Mouse (Mus musculus) heart, postnatal 0 days (tissue): ENCODE data around the gene Antxr1. TPM values are rescaled to one million over a fixed set of nuclear protein-coding genes. Genes with fewer than 3 reads are reported as not detected.
A peak's percentile ranks its signal among the peaks of the same experiment; 100 is the strongest.

Experiments used
- ATAC-seq: fragments of 200-750 bp; cut with Nextera tagmentation; 2 replicates; pipeline ENCODE4 v1.8.0; 2017; ENCODE audit warnings: low read depth, moderate number of reproducible peaks, moderate library complexity; ENCODE audit not compliant: insufficient read depth
- DNase-seq: peaks from one replicate; pipeline ENCODE4 v3.0.0-alpha.2; 2016; ENCODE audit warnings: low spot score
- H3K27ac ChIP-seq: fragments of 300-500 bp; sonication (generic); 2 replicates; pipeline ENCODE4 v1.5.1; 2014; ENCODE audit warnings: low read depth, mild to moderate bottlenecking
- H3K27me3 ChIP-seq: fragments of 300-500 bp; sonication (generic); 2 replicates; pipeline ENCODE4 v1.6.1; 2014; ENCODE audit warnings: low read length, mixed read lengths; ENCODE audit not compliant: control insufficient read depth, insufficient read depth
- H3K36me3 ChIP-seq: fragments of 300-500 bp; sonication (generic); replicated peaks from 2 replicates; pipeline ENCODE4 v1.6.1; 2014; ENCODE audit warnings: low read length, mixed read lengths; ENCODE audit not compliant: control insufficient read depth, insufficient read depth
- H3K4me1 ChIP-seq: fragments of 300-500 bp; sonication (generic); 2 replicates; pipeline ENCODE4 v1.6.1; 2014; ENCODE audit warnings: antibody characterized with exemption; ENCODE audit not compliant: control insufficient read depth, insufficient read depth
- H3K4me2 ChIP-seq: fragments of 300-500 bp; sonication (generic); 2 replicates; pipeline ENCODE4 v1.6.1; 2014; ENCODE audit warnings: low read depth, mild to moderate bottlenecking, low read length, moderate library complexity
- H3K4me3 ChIP-seq: fragments of 300-500 bp; sonication (generic); 2 replicates; pipeline ENCODE4 v1.5.1; 2014; ENCODE audit warnings: low read depth, low read length
- H3K9ac ChIP-seq: fragments of 300-500 bp; sonication (generic); replicated peaks from 2 replicates; pipeline ENCODE4 v1.6.1; 2014; ENCODE audit warnings: low read depth, low read length, mixed read lengths
- H3K9me3 ChIP-seq: fragments of 300-500 bp; sonication (generic); replicated peaks from 2 replicates; pipeline ENCODE4 v1.6.1; 2016; ENCODE audit warnings: low read length; ENCODE audit not compliant: control insufficient read depth
- CTCF ChIP-seq: IDR thresholded peaks from 2 replicates; pipeline ENCODE4 v1.5.1; 2016; ENCODE audit warnings: antibody characterized with exemption, control low read depth, low read depth
- EP300 ChIP-seq: IDR thresholded peaks from 2 replicates; pipeline ENCODE4 v1.6.1; 2016; ENCODE audit warnings: antibody characterized with exemption, low read depth
- WGBS: fragments of 180-500 bp; shearing (Covaris S2); extraction: QIAGEN DNeasy Blood & Tissue Kit; methylation state at CpG from one replicate; pipeline ENCODE4 v1.1.7; 2014; 5-methylcytosine and 5-hydroxymethylcytosine counted together
- polyA plus RNA-seq: library from polyadenylated mRNA; unstranded; fragments of >200 nt; fragmentation: Nextera tagmentation; extraction: Ambion mirVana; gene quantifications from 2 replicates; pipeline ENCODE4 v1.2.1, GENCODE M21; 2015
- total RNA-seq: library from RNA; depleted of rRNA; stranded (reverse); fragments of >200 nt; gene quantifications from 2 replicates; pipeline ENCODE4 v1.2.3, GENCODE M21; 2014; ENCODE audit warnings: low replicate concordance

The Antxr1 gene
- total and polyA plus RNA-seq, 2 experiments from 2014 or later, result 2.6 to 18.7 TPM

GRCm38 (mm10) chr6:87230041-87230440 is 105.6 kb downstream of the Antxr1 start:
- TF ChIP-seq CTCF (no peak), EP300 (no peak)
- Histone ChIP-seq H3K4me2 (no peak overlapping the region), H3K27ac (no peak overlapping the region), H3K27me3 (no peaks in the 10 kb centered on the region), H3K4me3 (no peak overlapping the region), H3K4me1 (no peaks in the 10 kb centered on the region), H3K36me3 (no peaks in the 10 kb centered on the region), H3K9me3 (0 out of 2 replicates have a peak, but pooled peaks cover 8% of the 10 kb centered on the region), H3K9ac (no peak overlapping the region)
- DNase-seq (no peak), ATAC-seq (no peak)
- WGBS, result 92% methylated on average over 2 of the region's 2 CpGs

GRCm38 (mm10) chr6:87227940-87228339 is 107.7 kb downstream of the Antxr1 start:
- H3K4me1 ChIP-seq, result no peaks in the 10 kb centered on the region
- 54% methylated on average over 10 of the region's 10 CpGs for WGBS
- H3K27ac ChIP-seq, result no peak overlapping the region
- no peak for DNase-seq
- ATAC-seq, result no peak
- H3K4me3 ChIP-seq, result no peak overlapping the region
- no peaks in the 10 kb centered on the region for H3K36me3 ChIP-seq
- H3K9me3 ChIP-seq, result 0 out of 2 replicates have a peak, but pooled peaks cover 8% of the 10 kb centered on the region
- no peak overlapping the region for H3K9ac ChIP-seq
- TF ChIP-seq EP300, result no peak
- no peak overlapping the region for H3K4me2 ChIP-seq
- no peaks in the 10 kb centered on the region for H3K27me3 ChIP-seq

- Histone ChIP-seq H3K4me3 (no peak overlapping the region), H3K9me3 (0 out of 2 replicates have a peak, but pooled peaks cover 8% of the 10 kb centered on the region), H3K9ac (no peak overlapping the region), H3K4me1 (no peaks in the 10 kb centered on the region), H3K4me2 (no peak overlapping the region), H3K27ac (no peak overlapping the region), H3K27me3 (no peaks in the 10 kb centered on the region), H3K36me3 (no peaks in the 10 kb centered on the region)
- WGBS, result 76% methylated on average over 4 of the region's 4 CpGs
- DNase-seq (no peak), ATAC-seq (no peak)
- no peak for TF ChIP-seq CTCF
- no peak for TF ChIP-seq EP300
Measured at GRCm38 (mm10) chr6:87226315-87226714, 109.3 kb downstream of the Antxr1 start.

GRCm38 (mm10) chr6:87225286-87225685 is 110.3 kb downstream of the Antxr1 start:
- WGBS, result 81% methylated on average over 1 of the region's 1 CpGs
- Histone ChIP-seq H3K36me3 (no peaks in the 10 kb centered on the region), H3K9ac (no peak overlapping the region), H3K27me3 (no peaks in the 10 kb centered on the region), H3K9me3 (0 out of 2 replicates have a peak, but pooled peaks cover 5% of the 10 kb centered on the region), H3K4me3 (no peak overlapping the region), H3K4me1 (no peaks in the 10 kb centered on the region), H3K27ac (no peak overlapping the region), H3K4me2 (no peak overlapping the region)
- DNase-seq (no peak), ATAC-seq (no peak)
- TF ChIP-seq EP300, result no peak
- TF ChIP-seq CTCF, result no peak

GRCm38 (mm10) chr6:87222854-87223631 is 112.6 kb downstream of the Antxr1 start:
- no peak overlapping the region for H3K27ac ChIP-seq
- no peak for TF ChIP-seq EP300
- TF ChIP-seq CTCF, result no peak
- H3K4me1 ChIP-seq, result no peaks in the 10 kb centered on the region
- no peak overlapping the region for H3K4me3 ChIP-seq
- H3K36me3 ChIP-seq, result no peaks in the 10 kb centered on the region
- H3K27me3 ChIP-seq, result no peaks in the 10 kb centered on the region
- H3K9me3 ChIP-seq, result no peaks in the 10 kb centered on the region
- H3K9ac ChIP-seq, result no peak overlapping the region
- WGBS, result 41% methylated on average over 10 of the region's 10 CpGs
- ATAC-seq, result no peak; the same call in 1 of the 2 replicates
- no peak overlapping the region for H3K4me2 ChIP-seq
- peak; percentile 47 for DNase-seq
